Mouse (Mus musculus): ENCODE results near the gene Kdm2a. TPM values are rescaled to one million over a fixed set of nuclear protein-coding genes. Genes with fewer than 3 reads are reported as not detected.
A peak's percentile ranks its signal among the peaks of the same experiment; 100 is the strongest.

Gene Kdm2a
- polyA plus RNA-seq, 1 experiment = 66.1 TPM

GRCm38 (mm10) chr19:4321622-4322021, 76.5 kb downstream of the Kdm2a start:
- H3K4me3 ChIP-seq (ENCODE audit: insufficient read depth, low read length) = no peak overlapping the region
- no peak overlapping the region for H3K27ac ChIP-seq (ENCODE audit: insufficient read depth, low read length)
- no peaks in the 10 kb centered on the region for H3K4me1 ChIP-seq (ENCODE audit: control insufficient read depth, insufficient read depth, low read length)
- TF ChIP-seq POLR2A (IDR thresholded peaks at IDR 0.05; ENCODE audit: extremely low read depth, insufficient read depth, low read length) (no peak), CTCF (IDR thresholded peaks at IDR 0.05; ENCODE audit: extremely low read depth, insufficient read depth, low read length) (no peak)

- no peaks in the 10 kb centered on the region for H3K4me1 ChIP-seq (ENCODE audit: control insufficient read depth, insufficient read depth, low read length)
- H3K27ac ChIP-seq (ENCODE audit: insufficient read depth, low read length) = no peak overlapping the region
- TF ChIP-seq POLR2A (IDR thresholded peaks at IDR 0.05; ENCODE audit: extremely low read depth, insufficient read depth, low read length) = no peak
- TF ChIP-seq CTCF (IDR thresholded peaks at IDR 0.05; ENCODE audit: extremely low read depth, insufficient read depth, low read length) = no peak
- no peak overlapping the region for H3K4me3 ChIP-seq (ENCODE audit: insufficient read depth, low read length)
Measured at GRCm38 (mm10) chr19:4319272-4319671, 78.8 kb downstream of the Kdm2a start.

DNA sequence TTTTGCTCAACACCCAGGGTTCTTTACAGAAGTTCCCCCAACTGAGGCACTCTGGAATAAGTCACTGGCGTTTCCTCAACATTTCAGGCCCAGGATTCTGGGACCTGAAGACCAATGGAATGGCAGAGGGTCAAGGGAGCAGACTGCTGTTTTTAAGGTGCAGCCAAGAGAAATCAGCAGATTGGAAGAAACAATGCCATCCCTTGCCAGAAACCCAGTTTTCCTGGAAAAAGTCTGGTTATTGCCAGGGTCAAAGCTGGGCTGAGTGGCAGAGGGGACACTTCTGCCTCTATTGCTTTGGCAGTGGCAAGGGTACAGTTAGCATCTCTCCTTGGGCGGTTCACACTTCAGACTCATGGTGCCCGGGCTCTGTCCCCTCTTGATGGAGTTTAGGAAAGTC, 80.9 kb downstream of the Kdm2a start:
- TF ChIP-seq CTCF (IDR thresholded peaks at IDR 0.05; ENCODE audit: extremely low read depth, insufficient read depth, low read length) = no peak
- no peak for TF ChIP-seq POLR2A (IDR thresholded peaks at IDR 0.05; ENCODE audit: extremely low read depth, insufficient read depth, low read length)
- Histone ChIP-seq H3K4me1 (ENCODE audit: control insufficient read depth, insufficient read depth, low read length) (no peaks in the 10 kb centered on the region), H3K4me3 (ENCODE audit: insufficient read depth, low read length) (no peak overlapping the region), H3K27ac (ENCODE audit: insufficient read depth, low read length) (no peak overlapping the region)

DNA sequence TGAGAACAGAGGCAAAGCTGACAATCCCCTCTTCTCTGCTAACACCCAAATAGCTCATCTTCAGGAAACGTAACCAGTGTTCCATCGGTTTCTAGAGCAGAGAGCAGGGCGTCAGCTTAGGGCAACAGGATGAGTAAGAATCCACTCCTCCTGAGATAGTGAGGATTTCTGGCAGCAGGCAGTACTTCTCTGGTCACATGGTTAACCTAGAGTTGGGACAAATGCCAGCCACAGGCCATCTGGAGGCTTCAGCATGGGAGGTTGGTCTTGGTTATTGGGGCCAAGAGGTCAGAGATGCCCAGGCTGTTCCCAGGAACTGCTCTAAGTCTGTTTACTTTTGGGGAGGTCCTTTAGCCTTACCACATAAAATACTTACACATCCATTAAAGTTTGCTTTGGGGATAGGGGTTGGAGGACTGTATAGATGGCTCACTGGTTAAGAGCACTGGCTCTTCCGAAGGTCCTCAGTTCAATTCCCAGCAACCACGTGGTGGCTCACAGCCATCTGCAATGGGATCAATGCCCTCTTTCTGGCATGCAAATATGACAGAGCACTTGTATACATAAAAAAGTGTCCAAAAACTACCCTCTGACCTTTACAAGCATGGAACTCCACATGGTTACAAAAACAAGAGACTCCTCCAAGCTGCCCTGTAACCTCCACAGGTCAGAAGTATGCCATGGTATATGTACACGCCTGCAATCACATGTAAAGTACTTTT, 82.7 kb downstream of the Kdm2a start:
- H3K27ac ChIP-seq (ENCODE audit: insufficient read depth, low read length) = no peak overlapping the region

DNA sequence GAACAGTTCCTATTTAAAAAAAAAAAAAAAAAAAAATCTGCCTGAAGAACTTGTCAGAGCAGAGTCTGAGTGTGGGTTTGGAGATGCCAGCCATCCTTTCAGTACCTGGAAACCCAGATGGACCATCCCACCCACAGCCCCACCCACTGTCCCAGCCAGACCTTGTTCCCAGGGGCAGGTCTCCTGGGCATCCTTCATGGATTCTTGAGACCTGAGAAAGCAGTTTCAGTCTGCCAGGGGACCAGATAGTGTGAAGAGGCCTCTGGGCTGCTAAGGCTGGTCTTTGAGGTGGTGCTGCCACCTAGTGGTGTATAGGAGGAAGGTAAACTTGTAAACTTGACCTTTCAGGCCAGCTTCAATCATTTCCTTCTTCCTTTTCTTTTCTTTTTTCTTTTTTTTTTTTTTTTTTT, 88.3 kb downstream of the Kdm2a start:
- Histone ChIP-seq H3K27ac (ENCODE audit: insufficient read depth, low read length) (no peak overlapping the region), H3K4me1 (ENCODE audit: control insufficient read depth, insufficient read depth, low read length) (peaks cover 4% of the 10 kb centered on the region; the same call in 1 of the 2 replicates)

More for the DNA sequence above, 82.7 kb downstream of the Kdm2a start:
- no peaks in the 10 kb centered on the region for H3K4me1 ChIP-seq (ENCODE audit: control insufficient read depth, insufficient read depth, low read length)
- no peak overlapping the region for H3K4me3 ChIP-seq (ENCODE audit: insufficient read depth, low read length)
- TF ChIP-seq POLR2A (IDR thresholded peaks at IDR 0.05; ENCODE audit: extremely low read depth, insufficient read depth, low read length) (no peak), CTCF (IDR thresholded peaks at IDR 0.05; ENCODE audit: extremely low read depth, insufficient read depth, low read length) (no peak)

GRCm38 (mm10) chr19:4309302-4309701, 88.8 kb downstream of the Kdm2a start:
- Histone ChIP-seq H3K4me1 (ENCODE audit: control insufficient read depth, insufficient read depth, low read length) (peaks cover 5% of the 10 kb centered on the region; the same call in 1 of the 2 replicates), H3K27ac (ENCODE audit: insufficient read depth, low read length) (no peak overlapping the region), H3K4me3 (ENCODE audit: insufficient read depth, low read length) (no peak overlapping the region)
- no peak for TF ChIP-seq CTCF (IDR thresholded peaks at IDR 0.05; ENCODE audit: extremely low read depth, insufficient read depth, low read length)
- TF ChIP-seq POLR2A (IDR thresholded peaks at IDR 0.05; ENCODE audit: extremely low read depth, insufficient read depth, low read length) = no peak

More for the DNA sequence above, 88.3 kb downstream of the Kdm2a start:
- TF ChIP-seq POLR2A (IDR thresholded peaks at IDR 0.05; ENCODE audit: extremely low read depth, insufficient read depth, low read length) (no peak), CTCF (IDR thresholded peaks at IDR 0.05; ENCODE audit: extremely low read depth, insufficient read depth, low read length) (peak; percentile 77)
- no peak overlapping the region for H3K4me3 ChIP-seq (ENCODE audit: insufficient read depth, low read length)

DNA sequence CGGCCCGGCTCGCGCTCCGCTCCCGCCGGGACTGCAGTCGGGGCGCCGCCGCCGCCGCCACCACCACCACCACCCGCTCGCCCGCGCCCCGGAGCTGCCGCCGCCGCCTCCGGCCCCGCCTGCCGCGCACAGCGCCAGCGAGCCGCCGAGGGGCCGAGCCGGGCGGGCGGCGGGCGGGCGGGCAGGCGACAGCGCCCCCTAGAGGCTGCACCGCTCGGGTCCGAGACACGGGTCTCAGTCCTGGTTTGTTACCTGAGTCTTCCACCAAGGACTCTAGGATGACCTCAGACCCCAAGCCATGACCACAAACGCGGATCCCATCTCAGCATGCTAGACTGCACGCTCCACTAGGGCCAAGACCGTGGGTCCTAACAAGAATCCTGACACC, 91.9 kb downstream of the Kdm2a start, which contains the start of gene Grk2:
Gene Grk2 (minus strand): TSS at position 33 of the 388 bp plus-strand sequence.
- H3K4me3 ChIP-seq (ENCODE audit: insufficient read depth, low read length) = peak within 1 kb of the TSS; percentile 95
- peak within 1 kb of the TSS; percentile 85 for H3K27ac ChIP-seq (ENCODE audit: insufficient read depth, low read length)
- TF ChIP-seq POLR2A (IDR thresholded peaks at IDR 0.05; ENCODE audit: extremely low read depth, insufficient read depth, low read length) = no peak
- peak; percentile 40; the same call in 1 of the 2 replicates for TF ChIP-seq CTCF (IDR thresholded peaks at IDR 0.05; ENCODE audit: extremely low read depth, insufficient read depth, low read length)
- H3K4me1 ChIP-seq (ENCODE audit: control insufficient read depth, insufficient read depth, low read length) = peaks cover 17% of the 10 kb centered on the region

- Histone ChIP-seq H3K27ac (ENCODE audit: insufficient read depth, low read length) (peak overlapping the region; percentile 85), H3K4me3 (ENCODE audit: insufficient read depth, low read length) (peak overlapping the region; percentile 95), H3K4me1 (ENCODE audit: control insufficient read depth, insufficient read depth, low read length) (peaks cover 19% of the 10 kb centered on the region)
- no peak for TF ChIP-seq CTCF (IDR thresholded peaks at IDR 0.05; ENCODE audit: extremely low read depth, insufficient read depth, low read length)
- no peak for TF ChIP-seq POLR2A (IDR thresholded peaks at IDR 0.05; ENCODE audit: extremely low read depth, insufficient read depth, low read length)
Measured at GRCm38 (mm10) chr19:4305491-4306189, 92.4 kb downstream of the Kdm2a start.

DNA sequence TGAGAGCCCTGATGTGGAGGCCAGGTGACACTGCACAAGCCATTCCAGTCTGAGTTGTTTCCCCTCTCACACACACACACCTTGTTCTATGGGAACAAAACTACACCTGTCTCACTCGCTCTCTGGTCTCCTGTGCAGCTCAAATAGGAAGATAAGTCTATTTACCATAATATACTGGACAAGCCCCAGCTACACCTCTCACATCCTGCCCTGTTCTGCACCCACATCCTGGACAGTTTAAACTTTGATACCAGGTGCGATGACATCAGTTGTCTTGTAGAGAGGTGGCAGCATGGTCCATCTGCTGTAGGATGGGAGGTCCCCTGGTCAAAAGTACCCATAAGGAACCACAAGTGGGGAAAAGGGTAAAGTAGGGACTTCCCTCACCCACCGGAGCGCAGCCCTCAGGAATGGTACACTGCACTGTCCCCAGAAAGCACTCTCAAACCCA, 93.2 kb downstream of the Kdm2a start:
- TF ChIP-seq POLR2A (IDR thresholded peaks at IDR 0.05; ENCODE audit: extremely low read depth, insufficient read depth, low read length) (no peak), CTCF (IDR thresholded peaks at IDR 0.05; ENCODE audit: extremely low read depth, insufficient read depth, low read length) (no peak)
- Histone ChIP-seq H3K4me1 (ENCODE audit: control insufficient read depth, insufficient read depth, low read length) (peaks cover 22% of the 10 kb centered on the region), H3K27ac (ENCODE audit: insufficient read depth, low read length) (no peak overlapping the region), H3K4me3 (ENCODE audit: insufficient read depth, low read length) (peak overlapping the region; percentile 95)

All from cortical plate, adult 2 months (tissue).